Mouse (Mus musculus) CH12.LX (cell line): ENCODE measurements around the gene 4930402H24Rik.

ENCODE experiments used
- CTCF ChIP-seq, 2 experiments: IDR thresholded peaks in 1 of 2; conservative IDR thresholded peaks in 1 of 2; 2 replicates each; pipeline ENCODE4 v1.5.1; 2011 to 2012; ENCODE audit warnings: low read depth in 2 of 2, low read length in 2 of 2, improper control_type of control experiment in 1 of 2, inconsistent platforms in 1 of 2, mild to moderate bottlenecking in 1 of 2, moderate library complexity in 1 of 2
- E2F4 ChIP-seq: IDR thresholded peaks from 2 replicates; pipeline ENCODE4 v1.6.1; 2011; ENCODE audit warnings: low read depth, low read length, improper control_type of control experiment; ENCODE audit not compliant: insufficient replicate concordance
- EP300 ChIP-seq: IDR thresholded peaks from 2 replicates; pipeline ENCODE4 v1.6.1; 2011; ENCODE audit warnings: low read length, improper control_type of control experiment
- MAX ChIP-seq: IDR thresholded peaks from 2 replicates; pipeline ENCODE4 v1.6.1; 2011; ENCODE audit warnings: low read length, improper control_type of control experiment
- MXI1 ChIP-seq: IDR thresholded peaks from 2 replicates; pipeline ENCODE4 v1.6.1; 2011; ENCODE audit warnings: mild to moderate bottlenecking, low read depth, low read length, improper control_type of control experiment
- MYC ChIP-seq: IDR thresholded peaks from 2 replicates; pipeline ENCODE4 v1.6.1; 2011; ENCODE audit warnings: low read depth, mild to moderate bottlenecking, improper control_type of control experiment, low read length
- POLR2A ChIP-seq: IDR thresholded peaks from 2 replicates; pipeline ENCODE4 v1.6.1; 2011; ENCODE audit warnings: low read depth, mild to moderate bottlenecking, improper control_type of control experiment, low read length
- RAD21 ChIP-seq: IDR thresholded peaks from 2 replicates; pipeline ENCODE4 v1.6.1; 2011; ENCODE audit warnings: low read depth, mild to moderate bottlenecking, low read length, improper control_type of control experiment, moderate library complexity
- TBP ChIP-seq: conservative IDR thresholded peaks from 2 replicates; pipeline ENCODE4 v1.6.1; 2011; ENCODE audit warnings: low read depth, low read length, improper control_type of control experiment
- USF2 ChIP-seq: conservative IDR thresholded peaks from 2 replicates; pipeline ENCODE4 v1.6.1; 2011; ENCODE audit warnings: low read depth, low read length, improper control_type of control experiment
- ZC3H11A ChIP-seq: IDR thresholded peaks from 2 replicates; pipeline ENCODE4 v1.6.1; 2012; ENCODE audit warnings: low read depth, mild to moderate bottlenecking, inconsistent platforms, low read length, improper control_type of control experiment

- TF ChIP-seq ZC3H11A, result no peak
- TF ChIP-seq CTCF (conservative IDR thresholded peaks at IDR 0.05 in 1 of 2, IDR thresholded peaks at IDR 0.05 in 1 of 2; ENCODE audit: low read depth in 2 of 2, low read length in 2 of 2), result no peak
- no peak for TF ChIP-seq EP300
- TF ChIP-seq POLR2A, result no peak
- TF ChIP-seq USF2, result no peak
- no peak for TF ChIP-seq MYC
- no peak for TF ChIP-seq TBP
- TF ChIP-seq MAX, result no peak
- no peak for TF ChIP-seq MXI1
- no peak for TF ChIP-seq RAD21
- no peak for TF ChIP-seq E2F4
Measured at GRCm38 (mm10) chr2:130743576-130743975, 162.6 kb downstream of the 4930402H24Rik start.
